Mouse (Mus musculus): ENCODE data around the gene Gm49321.

The Gm49321 gene

GRCm38 (mm10) chr12:74014739-74015270 is 77.4 kb downstream of the Gm49321 start:
- DNase-seq (ENCODE audit: low spot score), result peak; percentile 40

DNA sequence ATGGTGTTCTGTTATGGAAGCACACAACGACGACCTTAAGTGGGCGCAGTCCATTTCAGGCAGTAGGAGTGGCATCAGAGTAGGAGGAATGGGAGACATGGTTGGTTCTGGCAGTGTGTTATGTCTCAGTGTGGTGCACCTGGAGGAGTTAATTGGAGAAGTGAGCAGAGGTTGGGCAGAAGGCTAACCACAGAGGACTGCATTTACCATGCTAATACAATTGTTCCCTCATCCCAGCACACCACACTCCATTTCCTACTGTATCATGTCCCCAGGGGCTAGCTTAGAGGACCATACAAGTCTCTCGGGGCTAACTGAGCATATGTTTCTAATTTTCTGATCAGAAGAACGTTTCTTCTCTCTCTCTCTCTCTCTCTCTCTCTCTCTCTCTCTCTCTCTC is 78.0 kb downstream of the Gm49321 start:
- DNase-seq (ENCODE audit: low spot score), result no peak

Measured in ovary, postnatal 14 days (tissue).